Mouse (Mus musculus): ENCODE data around the gene Klhl30. TPM values are rescaled to one million over a fixed set of nuclear protein-coding genes. Genes with fewer than 3 reads are reported as not detected.

Gene Klhl30
- polyA plus RNA-seq, 1 experiment from 2014 or later: 0.97 TPM

GRCm38 (mm10) chr1:91366215-91367108 is 15.6 kb downstream of the Klhl30 start, which contains the start of gene Erfe:
TSS of gene Erfe (plus strand) at chr1:91366430.
- H3K4me3 ChIP-seq: peak within 1 kb of the TSS; percentile 56
- H3K4me1 ChIP-seq: peaks cover 14% of the 10 kb centered on the region
- H3K4me2 ChIP-seq: peak within 1 kb of the TSS; percentile 95
- peak; percentile 26; the same call in 1 of the 2 replicates for ATAC-seq (ENCODE audit: insufficient number of reproducible peaks, insufficient read depth, low FRiP score, low TSS enrichment, low read depth)
- peak within 1 kb of the TSS; percentile 78 for H3K9ac ChIP-seq
- no peaks in the 10 kb centered on the region; the same call in 1 of the 2 replicates for H3K9me3 ChIP-seq
- peaks cover 18% of the 10 kb centered on the region for H3K36me3 ChIP-seq
- H3K27ac ChIP-seq: no peak within 1 kb of the TSS
- H3K27me3 ChIP-seq: peaks cover 14% of the 10 kb centered on the region
- under 1% methylated on average over 68 of the region's 68 CpGs for WGBS

- no peak overlapping the region for H3K4me3 ChIP-seq
- H3K27me3 ChIP-seq: peaks cover 14% of the 10 kb centered on the region
- 94% methylated on average over 3 of the region's 3 CpGs for WGBS
- H3K4me2 ChIP-seq: no peak overlapping the region; the same call in 1 of the 2 replicates
- peaks cover 14% of the 10 kb centered on the region for H3K4me1 ChIP-seq
- no peak overlapping the region for H3K27ac ChIP-seq
- H3K36me3 ChIP-seq: peaks cover 26% of the 10 kb centered on the region
- no peak overlapping the region for H3K9ac ChIP-seq
- H3K9me3 ChIP-seq: no peaks in the 10 kb centered on the region; the same call in 1 of the 2 replicates
- no peak for ATAC-seq (ENCODE audit: insufficient number of reproducible peaks, insufficient read depth, low FRiP score, low TSS enrichment, low read depth)
These were observed 16.5 kb downstream of the Klhl30 start for GRCm38 (mm10) chr1:91367295-91367694.

DNA sequence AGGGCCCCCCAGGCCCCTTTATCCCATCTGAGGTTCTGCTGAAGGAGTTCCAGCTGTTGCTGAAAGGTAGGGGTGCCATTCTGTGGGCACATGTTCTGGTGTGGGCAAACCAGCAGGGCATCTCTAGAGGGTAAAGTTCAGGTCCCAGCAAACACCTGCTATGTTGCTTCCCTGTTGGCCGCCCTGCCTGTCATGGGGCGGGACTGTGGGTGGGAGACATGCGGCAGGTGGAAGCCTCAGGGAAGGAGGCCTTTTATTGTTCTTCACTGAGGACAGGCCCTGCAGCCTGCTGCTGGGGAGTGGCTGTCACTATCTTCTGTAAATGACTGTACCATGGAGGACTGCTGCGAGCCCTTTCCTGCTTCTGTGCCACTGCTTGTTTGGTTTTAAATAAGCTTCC is 18.6 kb downstream of the Klhl30 start:
- Histone ChIP-seq H3K4me2 (no peak overlapping the region), H3K36me3 (peaks cover 48% of the 10 kb centered on the region), H3K9me3 (no peaks in the 10 kb centered on the region), H3K4me1 (peaks cover 14% of the 10 kb centered on the region), H3K27me3 (peaks cover 14% of the 10 kb centered on the region), H3K9ac (no peak overlapping the region), H3K4me3 (no peak overlapping the region), H3K27ac (no peak overlapping the region)
- no peak for ATAC-seq (ENCODE audit: insufficient number of reproducible peaks, insufficient read depth, low FRiP score, low TSS enrichment, low read depth)
- WGBS: 62% methylated on average over 4 of the region's 4 CpGs

DNA sequence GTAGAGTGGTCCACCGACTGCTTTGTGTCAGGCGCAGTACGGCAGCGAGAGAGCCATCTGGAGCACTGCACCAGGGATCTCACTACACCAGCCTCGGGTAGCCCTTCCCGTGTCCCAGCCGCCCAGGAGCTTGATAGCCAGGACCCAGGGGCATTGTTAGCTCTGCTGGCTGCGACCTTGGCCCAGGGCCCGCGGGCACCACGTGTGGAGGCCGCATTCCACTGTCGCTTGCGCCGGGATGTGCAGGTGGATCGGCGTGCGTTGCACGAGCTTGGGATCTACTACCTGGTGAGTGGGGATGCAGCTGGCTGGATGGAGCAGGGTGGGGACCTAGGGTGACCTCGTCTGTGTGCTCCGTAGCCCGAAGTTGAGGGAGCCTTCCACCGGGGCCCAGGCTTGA is 19.2 kb downstream of the Klhl30 start:
- Histone ChIP-seq H3K4me3 (no peak overlapping the region), H3K36me3 (peaks cover 54% of the 10 kb centered on the region), H3K4me1 (peaks cover 14% of the 10 kb centered on the region), H3K9ac (no peak overlapping the region), H3K27me3 (peaks cover 14% of the 10 kb centered on the region), H3K4me2 (no peak overlapping the region), H3K27ac (no peak overlapping the region), H3K9me3 (no peaks in the 10 kb centered on the region)
- no peak for ATAC-seq (ENCODE audit: insufficient number of reproducible peaks, insufficient read depth, low FRiP score, low TSS enrichment, low read depth)
- WGBS: 88% methylated on average over 23 of the region's 23 CpGs

- 95% methylated on average over 6 of the region's 6 CpGs for WGBS
- Histone ChIP-seq H3K9ac (no peak overlapping the region), H3K4me1 (no peaks in the 10 kb centered on the region), H3K4me3 (no peak overlapping the region), H3K27me3 (no peaks in the 10 kb centered on the region), H3K36me3 (peaks cover 88% of the 10 kb centered on the region), H3K9me3 (no peaks in the 10 kb centered on the region), H3K27ac (no peak overlapping the region), H3K4me2 (no peak overlapping the region)
- no peak for ATAC-seq (ENCODE audit: insufficient number of reproducible peaks, insufficient read depth, low FRiP score, low TSS enrichment, low read depth)
These were observed 22.6 kb downstream of the Klhl30 start for GRCm38 (mm10) chr1:91373414-91373835.

- ATAC-seq (ENCODE audit: insufficient number of reproducible peaks, insufficient read depth, low FRiP score, low TSS enrichment, low read depth): no peak
- no peaks in the 10 kb centered on the region for H3K4me1 ChIP-seq
- H3K27ac ChIP-seq: no peak overlapping the region
- no peak overlapping the region for H3K9ac ChIP-seq
- H3K4me2 ChIP-seq: no peak overlapping the region
- WGBS: 64% methylated on average over 7 of the region's 7 CpGs
- no peaks in the 10 kb centered on the region for H3K27me3 ChIP-seq
- H3K9me3 ChIP-seq: no peaks in the 10 kb centered on the region
- H3K4me3 ChIP-seq: no peak overlapping the region
- peaks cover 96% of the 10 kb centered on the region for H3K36me3 ChIP-seq
These were observed 29.8 kb downstream of the Klhl30 start for GRCm38 (mm10) chr1:91380453-91381090.

GRCm38 (mm10) chr1:91381091-91381471 is 30.3 kb downstream of the Klhl30 start:
- 91% methylated on average over 4 of the region's 4 CpGs for WGBS
- no peaks in the 10 kb centered on the region for H3K4me1 ChIP-seq
- H3K9me3 ChIP-seq: no peaks in the 10 kb centered on the region
- no peak overlapping the region for H3K4me3 ChIP-seq
- peaks cover 94% of the 10 kb centered on the region for H3K36me3 ChIP-seq
- no peak overlapping the region for H3K27ac ChIP-seq
- ATAC-seq (ENCODE audit: insufficient number of reproducible peaks, insufficient read depth, low FRiP score, low TSS enrichment, low read depth): no peak
- no peak overlapping the region for H3K4me2 ChIP-seq
- no peaks in the 10 kb centered on the region for H3K27me3 ChIP-seq
- H3K9ac ChIP-seq: no peak overlapping the region

- peaks cover 87% of the 10 kb centered on the region for H3K36me3 ChIP-seq
- H3K4me1 ChIP-seq: peaks cover 5% of the 10 kb centered on the region
- no peak overlapping the region for H3K4me2 ChIP-seq
- no peak overlapping the region for H3K27ac ChIP-seq
- no peaks in the 10 kb centered on the region for H3K27me3 ChIP-seq
- WGBS: 93% methylated on average over 5 of the region's 5 CpGs
- ATAC-seq (ENCODE audit: insufficient number of reproducible peaks, insufficient read depth, low FRiP score, low TSS enrichment, low read depth): no peak
- no peaks in the 10 kb centered on the region for H3K9me3 ChIP-seq
- no peak overlapping the region for H3K4me3 ChIP-seq
- H3K9ac ChIP-seq: no peak overlapping the region
These were observed 39.6 kb downstream of the Klhl30 start for GRCm38 (mm10) chr1:91390369-91390768.

DNA sequence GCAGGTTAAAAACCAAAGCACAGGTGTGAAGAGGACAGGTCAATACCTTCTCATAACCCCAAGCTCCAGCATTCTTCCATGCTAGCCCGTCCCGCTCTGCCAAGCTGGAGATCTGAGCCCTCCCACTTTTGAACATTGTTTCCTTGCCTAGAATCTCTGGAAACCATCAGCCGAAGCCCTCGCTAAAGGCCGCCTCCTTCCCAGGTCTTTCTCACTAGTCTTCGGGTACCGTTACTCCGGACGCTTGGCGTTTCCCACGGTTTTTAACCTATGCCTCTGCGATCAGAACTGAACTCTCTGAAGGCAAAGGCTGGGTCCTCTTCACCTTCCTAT is 47.1 kb downstream of the Klhl30 start:
- no peak for ATAC-seq (ENCODE audit: insufficient number of reproducible peaks, insufficient read depth, low FRiP score, low TSS enrichment, low read depth)
- peak overlapping the region; percentile 84 for H3K4me2 ChIP-seq
- no peaks in the 10 kb centered on the region for H3K27me3 ChIP-seq
- under 1% methylated on average over 12 of the region's 12 CpGs for WGBS
- no peaks in the 10 kb centered on the region for H3K9me3 ChIP-seq
- peak overlapping the region; percentile 85 for H3K9ac ChIP-seq
- peak overlapping the region; percentile 63 for H3K4me3 ChIP-seq
- peaks cover 22% of the 10 kb centered on the region for H3K4me1 ChIP-seq
- H3K36me3 ChIP-seq: peaks cover 19% of the 10 kb centered on the region
- peak overlapping the region; percentile 76 for H3K27ac ChIP-seq

- Histone ChIP-seq H3K4me1 (peaks cover 22% of the 10 kb centered on the region), H3K27me3 (no peaks in the 10 kb centered on the region), H3K4me3 (peak within 1 kb of the TSS; percentile 63), H3K9me3 (no peaks in the 10 kb centered on the region), H3K4me2 (peak within 1 kb of the TSS; percentile 84), H3K27ac (peak within 1 kb of the TSS; percentile 76), H3K9ac (peak within 1 kb of the TSS; percentile 85), H3K36me3 (peaks cover 13% of the 10 kb centered on the region)
- peak; percentile 94 for ATAC-seq (ENCODE audit: insufficient number of reproducible peaks, insufficient read depth, low FRiP score, low TSS enrichment, low read depth)
- under 1% methylated on average over 91 of the region's 91 CpGs for WGBS
These were observed 47.6 kb downstream of the Klhl30 start, which contains the start of gene Ilkap for GRCm38 (mm10) chr1:91398260-91399062. TSS of gene Ilkap (minus strand) at chr1:91398815.

- no peak overlapping the region for H3K9ac ChIP-seq
- peaks cover 6% of the 10 kb centered on the region for H3K4me1 ChIP-seq
- no peak overlapping the region for H3K4me3 ChIP-seq
- WGBS: 33% methylated on average over 1 of the region's 1 CpGs
- no peak for ATAC-seq (ENCODE audit: insufficient number of reproducible peaks, insufficient read depth, low FRiP score, low TSS enrichment, low read depth)
- H3K27me3 ChIP-seq: peaks cover 8% of the 10 kb centered on the region; the same call in 1 of the 2 replicates
- no peaks in the 10 kb centered on the region for H3K9me3 ChIP-seq
- no peaks in the 10 kb centered on the region for H3K36me3 ChIP-seq
- no peak overlapping the region for H3K27ac ChIP-seq
- H3K4me2 ChIP-seq: no peak overlapping the region
These were observed 54.2 kb downstream of the Klhl30 start for GRCm38 (mm10) chr1:91404976-91405375.
